Mouse (Mus musculus) stomach, postnatal 0 days (tissue): ENCODE measurements around the gene Utf1. TPM values are rescaled to one million over a fixed set of nuclear protein-coding genes. Genes with fewer than 3 reads are reported as not detected.

Experiments
- ATAC-seq: fragments of 200-750 bp; cut with Nextera tagmentation; 2 replicates; pipeline ENCODE4 v1.8.0; 2017; ENCODE audit not compliant: low FRiP score, low TSS enrichment
- DNase-seq: peaks from one replicate; pipeline ENCODE4 v3.0.0-alpha.2; 2016; ENCODE audit warnings: low spot score
- H3K27ac ChIP-seq: fragments of 300-500 bp; sonication (generic); replicated peaks from 2 replicates; pipeline ENCODE4 v1.5.1; 2014; ENCODE audit warnings: mild to moderate bottlenecking, control low read depth
- H3K27me3 ChIP-seq: fragments of 300-500 bp; sonication (generic); 2 replicates; pipeline ENCODE4 v1.6.1; 2014; ENCODE audit warnings: low read length; ENCODE audit not compliant: control insufficient read depth, insufficient read depth
- H3K36me3 ChIP-seq: fragments of 300-500 bp; sonication (generic); 2 replicates; pipeline ENCODE4 v1.6.1; 2014; ENCODE audit warnings: low read length, mixed read lengths; ENCODE audit not compliant: control insufficient read depth, insufficient read depth
- H3K4me1 ChIP-seq: fragments of 300-500 bp; sonication (generic); replicated peaks from 2 replicates; pipeline ENCODE4 v1.6.1; 2014; ENCODE audit warnings: antibody characterized with exemption; ENCODE audit not compliant: control insufficient read depth, insufficient read depth
- H3K4me2 ChIP-seq: fragments of 300-500 bp; sonication (generic); replicated peaks from 2 replicates; pipeline ENCODE4 v1.6.1; 2014; ENCODE audit warnings: low read depth, mild to moderate bottlenecking, control low read depth, moderate library complexity
- H3K4me3 ChIP-seq: fragments of 300-500 bp; sonication (generic); 2 replicates; pipeline ENCODE4 v1.5.1; 2014; ENCODE audit warnings: low read depth, low read length, control low read depth
- H3K9ac ChIP-seq: fragments of 300-500 bp; sonication (generic); 2 replicates; pipeline ENCODE4 v1.6.1; 2014; ENCODE audit warnings: mild to moderate bottlenecking, low read length, control low read depth, mixed read lengths
- H3K9me3 ChIP-seq: fragments of 300-500 bp; sonication (generic); 2 replicates; pipeline ENCODE4 v1.6.1; 2016; ENCODE audit warnings: low read length; ENCODE audit not compliant: control insufficient read depth
- CTCF ChIP-seq: IDR thresholded peaks from 2 replicates; pipeline ENCODE4 v1.5.1; 2016; ENCODE audit warnings: antibody characterized with exemption, low read depth, mild to moderate bottlenecking, moderate library complexity
- EP300 ChIP-seq: optimal IDR thresholded peaks from 2 replicates; pipeline ENCODE3; 2016; ENCODE audit warnings: antibody characterized with exemption
- WGBS: fragments of 180-500 bp; shearing (Covaris S2); extraction: QIAGEN DNeasy Blood & Tissue Kit; methylation state at CpG from one replicate; pipeline ENCODE4 v1.1.7; 2014; 5-methylcytosine and 5-hydroxymethylcytosine counted together
- polyA plus RNA-seq: library from polyadenylated mRNA; unstranded; fragments of >200 nt; fragmentation: Nextera tagmentation; extraction: Ambion mirVana; gene quantifications from 2 replicates; pipeline ENCODE4 v1.2.1, GENCODE M21; 2015

Utf1 gene
- polyA plus RNA-seq, 1 experiment from 2014 or later = not detected

GRCm38 (mm10) chr7:139970979-139971378, 27.4 kb downstream of the Utf1 start:
- 59% methylated on average over 5 of the region's 5 CpGs for WGBS
- no peaks in the 10 kb centered on the region for H3K27me3 ChIP-seq
- DNase-seq (no peak), ATAC-seq (0 out of 2 replicates have a peak, but pooled peaks have one; percentile 20)
- H3K36me3 ChIP-seq = no peaks in the 10 kb centered on the region
- no peak overlapping the region for H3K4me3 ChIP-seq
- H3K27ac ChIP-seq = peak overlapping the region; percentile 58
- no peaks in the 10 kb centered on the region for H3K9me3 ChIP-seq
- H3K4me2 ChIP-seq = no peak overlapping the region
- no peaks in the 10 kb centered on the region for H3K4me1 ChIP-seq
- H3K9ac ChIP-seq = no peak overlapping the region
- TF ChIP-seq EP300 = no peak
- TF ChIP-seq CTCF = no peak

GRCm38 (mm10) chr7:139971436-139971835, 27.8 kb downstream of the Utf1 start:
- H3K27ac ChIP-seq = peak overlapping the region; percentile 58
- no peaks in the 10 kb centered on the region for H3K27me3 ChIP-seq
- WGBS = 51% methylated on average over 6 of the region's 6 CpGs
- no peaks in the 10 kb centered on the region for H3K4me1 ChIP-seq
- H3K9ac ChIP-seq = no peak overlapping the region; the same call in 1 of the 2 replicates
- no peak overlapping the region for H3K4me2 ChIP-seq
- no peak overlapping the region for H3K4me3 ChIP-seq
- no peak for TF ChIP-seq EP300
- TF ChIP-seq CTCF = no peak
- no peak for DNase-seq
- no peaks in the 10 kb centered on the region for H3K9me3 ChIP-seq
- no peaks in the 10 kb centered on the region for H3K36me3 ChIP-seq
- ATAC-seq = peak; percentile 51; the same call in 1 of the 2 replicates

- Histone ChIP-seq H3K9me3 (no peaks in the 10 kb centered on the region), H3K27ac (no peak overlapping the region), H3K4me2 (no peak overlapping the region), H3K9ac (no peak overlapping the region), H3K4me3 (no peak overlapping the region), H3K27me3 (no peaks in the 10 kb centered on the region), H3K4me1 (no peaks in the 10 kb centered on the region), H3K36me3 (no peaks in the 10 kb centered on the region)
- ATAC-seq (no peak), DNase-seq (no peak)
- TF ChIP-seq CTCF (no peak), EP300 (no peak)
Observed at GRCm38 (mm10) chr7:139972923-139973331, 29.3 kb downstream of the Utf1 start.

GRCm38 (mm10) chr7:139974307-139974706, 30.7 kb downstream of the Utf1 start:
- ATAC-seq (no peak), DNase-seq (no peak)
- H3K4me2 ChIP-seq = no peak overlapping the region
- no peak overlapping the region for H3K27ac ChIP-seq
- no peaks in the 10 kb centered on the region for H3K9me3 ChIP-seq
- no peaks in the 10 kb centered on the region for H3K27me3 ChIP-seq
- TF ChIP-seq CTCF (no peak), EP300 (no peak)
- no peaks in the 10 kb centered on the region; the same call in 1 of the 2 replicates for H3K4me1 ChIP-seq
- H3K4me3 ChIP-seq = no peak overlapping the region
- H3K36me3 ChIP-seq = no peaks in the 10 kb centered on the region
- 85% methylated on average over 10 of the region's 10 CpGs for WGBS
- no peak overlapping the region for H3K9ac ChIP-seq

GRCm38 (mm10) chr7:139975471-139975870, 31.9 kb downstream of the Utf1 start:
- Histone ChIP-seq H3K4me2 (no peak overlapping the region), H3K4me1 (no peaks in the 10 kb centered on the region; the same call in 1 of the 2 replicates), H3K9ac (no peak overlapping the region), H3K27ac (no peak overlapping the region), H3K9me3 (no peaks in the 10 kb centered on the region), H3K4me3 (no peak overlapping the region), H3K36me3 (no peaks in the 10 kb centered on the region), H3K27me3 (no peaks in the 10 kb centered on the region)
- no peak for ATAC-seq
- no peak for DNase-seq
- no peak for TF ChIP-seq EP300
- 0 out of 2 replicates have a peak, but pooled peaks have one; percentile 4 for TF ChIP-seq CTCF
- 49% methylated on average over 5 of the region's 5 CpGs for WGBS

GRCm38 (mm10) chr7:139978278-139978892, 34.8 kb downstream of the Utf1 start, which contains the start of gene 6430531B16Rik:
6430531B16Rik (minus strand) TSS chr7:139978755.
- Histone ChIP-seq H3K4me2 (peak within 1 kb of the TSS; percentile 67), H3K9me3 (no peaks in the 10 kb centered on the region), H3K36me3 (no peaks in the 10 kb centered on the region), H3K9ac (peak within 1 kb of the TSS; percentile 45), H3K4me1 (no peaks in the 10 kb centered on the region; the same call in 1 of the 2 replicates), H3K4me3 (peak within 1 kb of the TSS; percentile 43), H3K27me3 (no peaks in the 10 kb centered on the region), H3K27ac (no peak within 1 kb of the TSS)
- WGBS = 4% methylated on average over 32 of the region's 32 CpGs
- TF ChIP-seq CTCF (no peak), EP300 (no peak)
- DNase-seq (peak; percentile 88), ATAC-seq (peak; percentile 92)
